In genomic region chr5:97364781-97365180, GRCm38 (mm10) we compare ENCODE assay signal across 24 mouse cellular contexts. TPM values are rescaled to one million over a fixed set of nuclear protein-coding genes. Genes with fewer than 3 reads are reported as not detected.
DNase-seq lines count a peak whose midpoint lies in the region; ATAC-seq and TF ChIP-seq lines count a peak whose summit lies in the region.
"Had no signal": no experiment of that assay in that cellular context is flagged by ENCODE, and none has a peak within 500 bp of the region (broad histone marks: within the 10 kb centered on the region; RNA-seq: fewer than 3 reads in every experiment).

No protein-coding gene starts in this region.

- no peak; the same call in 1 of the 2 replicates for TF ChIP-seq EP300 in CH12.LX (IDR thresholded peaks at IDR 0.05; ENCODE audit: low read length)

- H3K27me3 ChIP-seq in CH12.LX (replicated peaks): no peaks in the 10 kb centered on the region
- H3K27me3 ChIP-seq in limb, embryonic 10.5 days (ENCODE audit: low read depth, poor library complexity, severe bottlenecking): no peaks in the 10 kb centered on the region
- H3K27me3 ChIP-seq: embryonic facial prominence, embryonic 13.5 days; kidney, embryonic 15.5 days; limb, embryonic 12.5 days; liver, embryonic 13.5 days had no signal

- H3K4me1 ChIP-seq in CH12.LX (ENCODE audit: control insufficient read depth in 1 of 2, insufficient read depth in 2 of 2): peaks cover 9 to 36% of the 10 kb centered on the region in 2 experiments
- peaks cover 4% of the 10 kb centered on the region; the same call in 1 of the 2 replicates for H3K4me1 ChIP-seq in limb, embryonic 10.5 days
- H3K4me1 ChIP-seq: embryonic facial prominence, embryonic 13.5 days; limb, embryonic 12.5 days; liver, embryonic 13.5 days had no signal

- no peak overlapping the region for H3K27ac ChIP-seq in CH12.LX (ENCODE audit: insufficient read depth, low read depth)
- H3K27ac ChIP-seq in limb, embryonic 10.5 days: no peak overlapping the region
- H3K27ac ChIP-seq: embryonic facial prominence, embryonic 13.5 days; kidney, embryonic 15.5 days; limb, embryonic 12.5 days; liver, embryonic 13.5 days had no signal

- no peaks in the 10 kb centered on the region for H3K36me3 ChIP-seq in CH12.LX (replicated peaks in 1 of 2; ENCODE audit: control insufficient read depth in 1 of 2, insufficient read depth in 1 of 2, low read length in 1 of 2)
- H3K36me3 ChIP-seq in limb, embryonic 10.5 days: no peaks in the 10 kb centered on the region
- H3K36me3 ChIP-seq: embryonic facial prominence, embryonic 13.5 days; kidney, embryonic 15.5 days; limb, embryonic 12.5 days; liver, embryonic 13.5 days had no signal

- dilution Hi-C loops in CH12.LX (cut with MboI; ENCODE audit: extremely low pct_ligation_motif_present, extremely low pct_unique_long_range_greater_than_20kb, low sequenced_read_pairs): no loop called here

- TF ChIP-seq CTCF in CH12.LX (conservative IDR thresholded peaks at IDR 0.05 in 1 of 2, IDR thresholded peaks at IDR 0.05 in 1 of 2; ENCODE audit: low read depth in 2 of 2, low read length in 2 of 2): no peak

- H3K79me2 ChIP-seq in CH12.LX (replicated peaks; ENCODE audit: control insufficient read depth, extremely low read depth, insufficient read depth, poor library complexity, severe bottlenecking): no peaks in the 10 kb centered on the region

- no peak overlapping the region for H3K9ac ChIP-seq in CH12.LX (ENCODE audit: insufficient read depth, low read depth)
- H3K9ac ChIP-seq: embryonic facial prominence, embryonic 13.5 days; kidney, embryonic 15.5 days; limb, embryonic 12.5 days; liver, embryonic 13.5 days had no signal

- H3K4me3 ChIP-seq in CH12.LX (replicated peaks in 1 of 3; ENCODE audit: low read depth in 2 of 3, low read length in 2 of 3, poor library complexity in 1 of 3): no peak overlapping the region
- no peak overlapping the region for H3K4me3 ChIP-seq in limb, embryonic 10.5 days
- H3K4me3 ChIP-seq: embryonic facial prominence, embryonic 13.5 days; kidney, embryonic 15.5 days; limb, embryonic 12.5 days; liver, embryonic 13.5 days; myocyte had no signal

- 83% methylated on average over 8 of the region's 8 CpGs for whole genome bisulfite sequencing in limb, embryonic 10.5 days

- TF ChIP-seq RAD21 in CH12.LX (IDR thresholded peaks at IDR 0.05; ENCODE audit: low read depth, low read length): no peak

- peak overlapping the region; percentile 93 for H3K4me2 ChIP-seq in CH12.LX (ENCODE audit: insufficient read depth, low read depth, poor library complexity, severe bottlenecking)
- H3K4me2 ChIP-seq: embryonic facial prominence, embryonic 13.5 days; heart, embryonic 11.5 days; kidney, embryonic 15.5 days; limb, embryonic 12.5 days; liver, embryonic 13.5 days; midbrain, embryonic 11.5 days had no signal

- no peaks in the 10 kb centered on the region for H3K9me3 ChIP-seq in CH12.LX (replicated peaks; ENCODE audit: low read length)
- H3K9me3 ChIP-seq in limb, embryonic 10.5 days (replicated peaks): no peaks in the 10 kb centered on the region
- H3K9me3 ChIP-seq: embryonic facial prominence, embryonic 13.5 days; kidney, embryonic 15.5 days; limb, embryonic 12.5 days; liver, embryonic 13.5 days had no signal

- ATAC-seq in monocyte, adult 5-6 weeks (replicated peaks; ENCODE audit: insufficient number of reproducible peaks, low FRiP score, low TSS enrichment, poor library complexity, severe bottlenecking): no peak
- ATAC-seq: CD4-positive, CD25-positive, alpha-beta regulatory T cell, adult 4 months; lung, postnatal 0 days had no signal

- DNase-seq in A20 (ENCODE audit: low read depth, low spot score) (peak; percentile 19), CH12.LX (ENCODE audit: extremely low read depth) (peak; percentile 52)
- DNase-seq in cerebellum, adult 18-20 months: peak; percentile 26 to 45
- DNase-seq in cerebellum, postnatal 36 days: peak; percentile 12 to 26
- no peak for DNase-seq in limb, embryonic 10.5 days (ENCODE audit: low spot score)
- DNase-seq in retina, postnatal 1 day: no peak
- no peak for DNase-seq in neural tube, embryonic 10.5 days (ENCODE audit: extremely low spot score, low spot score)
- DNase-seq: adrenal gland, adult 8-10 months; gastrocnemius, postnatal 36 days; liver, embryonic 13.5 days; thymus, adult 18-20 months had no signal

- no peak for TF ChIP-seq POLR2A in CH12.LX (IDR thresholded peaks at IDR 0.05; ENCODE audit: low read depth, low read length)

- in situ Hi-C loops in CH12.LX (cut with MboI; ENCODE audit: low pct_ligation_motif_present, low pct_unique_long_range_greater_than_20kb, low sequenced_read_pairs): no loop called here

TF ChIP-seq in CH12.LX, 34 proteins besides CTCF, POLR2A, EP300 and RAD21:
- TF ChIP-seq E2F4 (IDR thresholded peaks at IDR 0.05; ENCODE audit: insufficient replicate concordance, low read depth, low read length): no peak
- no peak for TF ChIP-seq USF2 (conservative IDR thresholded peaks at IDR 0.05; ENCODE audit: low read depth, low read length)
- TF ChIP-seq ZNF384 (IDR thresholded peaks at IDR 0.05; ENCODE audit: low read depth, low read length): no peak
- no peak for TF ChIP-seq JUND (conservative IDR thresholded peaks at IDR 0.05; ENCODE audit: low read depth, low read length)
- TF ChIP-seq MAFK (IDR thresholded peaks at IDR 0.05; ENCODE audit: insufficient replicate concordance, low read length): no peak
- TF ChIP-seq HCFC1 (IDR thresholded peaks at IDR 0.05; ENCODE audit: low read depth, low read length): no peak
- no peak for TF ChIP-seq MEF2A (IDR thresholded peaks at IDR 0.05; ENCODE audit: borderline replicate concordance, low read depth, low read length)
- no peak for TF ChIP-seq NELFE (IDR thresholded peaks at IDR 0.05; ENCODE audit: low read depth, low read length)
- TF ChIP-seq CHD2 (IDR thresholded peaks at IDR 0.05; ENCODE audit: low read length): no peak
TF ChIP-seq in CH12.LX: peak in this region for 0.

RNA-seq across cellular contexts. Expression of gene Naa11, which starts 27.4 kb away (rescaled TPM):
- total RNA-seq in CH12.LX (2012; rRNA removed) (not detected in 2 replicates), CH12.LX (2014; rRNA removed) (not detected in 2 replicates)
- polyA plus RNA-seq in CH12.LX (2012; ENCODE audit: insufficient read length, low read depth): not detected in 2 replicates
- not detected in 3 replicates for total RNA-seq in monocyte, adult 5-6 weeks (2017)
- polyA plus RNA-seq in limb, embryonic 10.5 days (2016; fragmentation: Nextera tagmentation; extraction: Ambion mirVana): not detected in 2 replicates
- total RNA-seq: adrenal gland, adult 8-10 months; gastrocnemius, postnatal 36 days; heart, postnatal 25 days; MEL had no signal
- polyA plus RNA-seq: CD4-positive, CD25-positive, alpha-beta regulatory T cell, adult 4 months; embryonic facial prominence, embryonic 13.5 days; heart, embryonic 11.5 days; kidney, embryonic 15.5 days; limb, embryonic 12.5 days; liver, embryonic 13.5 days; midbrain, embryonic 11.5 days; small intestine, adult 2 months; urinary bladder, adult 2 months had no signal

Comparison
In these comparisons a context has a peak if more than half of its experiments do, and no peak if none do; other contexts are left out.
1. DNase-seq: peak in A20 (single experiment), CH12.LX (single experiment), cerebellum, adult 18-20 months (2 of 2) and cerebellum, postnatal 36 days (2 of 2); none in limb, embryonic 10.5 days (single experiment), retina, postnatal 1 day (single experiment) and neural tube, embryonic 10.5 days (single experiment).